Mouse (Mus musculus): ENCODE measurements around the gene Serpina3a. TPM values are rescaled to one million over a fixed set of nuclear protein-coding genes. Genes with fewer than 3 reads are reported as not detected.
"Not testable (repeated sequence)": the region's sequence is repeated elsewhere in the genome, so short reads cannot be mapped to it uniquely, and the experiment has no call there.

Serpina3a gene
- polyA plus RNA-seq (2015; fragmentation: Nextera tagmentation; extraction: Ambion mirVana): 0.09 TPM in 1 of 2 replicates, not detected in the other

DNA sequence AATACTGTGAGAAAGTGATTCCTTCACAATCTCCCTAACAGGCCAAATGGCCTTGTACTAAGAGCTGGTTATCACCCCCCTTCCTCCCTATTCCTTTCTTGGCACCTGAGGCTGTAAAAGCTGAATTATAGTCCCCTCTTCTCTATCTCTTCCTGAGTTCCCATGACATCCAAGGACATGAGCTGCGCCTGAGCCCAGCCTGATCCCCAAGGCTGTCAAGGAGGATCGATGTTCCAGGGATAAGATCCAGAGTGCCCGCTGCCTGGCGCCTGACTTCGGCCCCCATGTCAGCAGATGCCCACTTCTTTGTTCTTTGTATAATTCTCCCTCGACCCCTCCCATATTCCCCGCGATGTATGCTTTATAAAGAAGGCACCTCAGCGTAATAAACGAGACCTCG is at the start of gene Serpina3a:
Serpina3a (plus strand) TSS at position 392 of the 400 bp plus-strand sequence.
- H3K27me3 ChIP-seq; H3K4me1 ChIP-seq (replicated peaks); H3K9me3 ChIP-seq (replicated peaks); H3K4me3 ChIP-seq (replicated peaks); H3K27ac ChIP-seq (replicated peaks); H3K4me2 ChIP-seq; H3K36me3 ChIP-seq (replicated peaks); H3K9ac ChIP-seq; ATAC-seq (ENCODE audit: insufficient read depth): not testable (repeated sequence)
- WGBS (ENCODE audit: insufficient replicate concordance): 67% methylated on average over 11 of the region's 11 CpGs

GRCm38 (mm10) chr12:104064532-104064931 is 48.0 kb upstream of the Serpina3a start:
- Histone ChIP-seq H3K4me3 (replicated peaks) (no peak overlapping the region), H3K9ac (no peak overlapping the region), H3K4me2 (no peak overlapping the region), H3K4me1 (replicated peaks) (no peaks in the 10 kb centered on the region), H3K36me3 (replicated peaks) (no peaks in the 10 kb centered on the region), H3K27me3 (no peaks in the 10 kb centered on the region), H3K9me3 (replicated peaks) (no peaks in the 10 kb centered on the region), H3K27ac (replicated peaks) (no peak overlapping the region)
- 33% methylated on average over 4 of the region's 4 CpGs for WGBS (ENCODE audit: insufficient replicate concordance)
- ATAC-seq (ENCODE audit: insufficient read depth): no peak

- Histone ChIP-seq H3K4me2 (no peak overlapping the region), H3K36me3 (replicated peaks) (no peaks in the 10 kb centered on the region), H3K27ac (replicated peaks) (no peak overlapping the region), H3K4me3 (replicated peaks) (no peak overlapping the region), H3K9ac (no peak overlapping the region), H3K4me1 (replicated peaks) (no peaks in the 10 kb centered on the region), H3K9me3 (replicated peaks) (no peaks in the 10 kb centered on the region), H3K27me3 (no peaks in the 10 kb centered on the region)
- 53% methylated on average over 4 of the region's 4 CpGs for WGBS (ENCODE audit: insufficient replicate concordance)
- no peak for ATAC-seq (ENCODE audit: insufficient read depth)
Observed at GRCm38 (mm10) chr12:104064996-104065395, 47.5 kb upstream of the Serpina3a start.

DNA sequence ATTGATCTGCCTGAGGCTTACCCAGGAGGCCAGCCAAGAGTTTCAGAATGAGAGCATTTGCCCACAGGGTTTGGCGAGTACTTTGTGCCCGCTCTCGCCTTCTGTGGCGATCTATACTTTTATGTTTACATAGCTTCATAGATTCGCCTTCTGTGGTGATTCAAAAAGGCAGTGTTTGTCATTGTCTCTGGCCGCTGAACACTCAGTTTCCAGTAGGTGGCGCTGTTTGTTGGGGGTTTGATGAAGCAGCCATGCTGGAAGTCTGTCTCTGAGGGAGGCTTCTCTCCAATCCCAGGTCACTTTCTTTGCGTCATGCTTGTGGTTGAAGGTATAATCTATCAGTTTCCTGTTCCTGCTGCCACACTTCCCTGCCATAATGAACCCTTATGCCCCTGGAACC is 46.3 kb upstream of the Serpina3a start:
- H3K4me3 ChIP-seq (replicated peaks): no peak overlapping the region
- no peaks in the 10 kb centered on the region for H3K4me1 ChIP-seq (replicated peaks)
- no peak overlapping the region for H3K27ac ChIP-seq (replicated peaks)
- H3K9ac ChIP-seq: no peak overlapping the region
- no peaks in the 10 kb centered on the region for H3K36me3 ChIP-seq (replicated peaks)
- 0 out of 2 replicates have a peak, but pooled peaks have one; percentile 15 for ATAC-seq (ENCODE audit: insufficient read depth)
- H3K9me3 ChIP-seq (replicated peaks): no peaks in the 10 kb centered on the region
- 17% methylated on average over 8 of the region's 8 CpGs for WGBS (ENCODE audit: insufficient replicate concordance)
- H3K4me2 ChIP-seq: no peak overlapping the region
- no peaks in the 10 kb centered on the region for H3K27me3 ChIP-seq

GRCm38 (mm10) chr12:104067549-104067948 is 45.0 kb upstream of the Serpina3a start:
- H3K27ac ChIP-seq (replicated peaks): no peak overlapping the region
- no peak overlapping the region for H3K4me3 ChIP-seq (replicated peaks)
- 19% methylated on average over 4 of the region's 4 CpGs for WGBS (ENCODE audit: insufficient replicate concordance)
- H3K27me3 ChIP-seq: no peaks in the 10 kb centered on the region
- no peaks in the 10 kb centered on the region for H3K4me1 ChIP-seq (replicated peaks)
- no peaks in the 10 kb centered on the region for H3K9me3 ChIP-seq (replicated peaks)
- no peak for ATAC-seq (ENCODE audit: insufficient read depth)
- no peak overlapping the region for H3K9ac ChIP-seq
- no peak overlapping the region; the same call in 1 of the 2 replicates for H3K4me2 ChIP-seq
- no peaks in the 10 kb centered on the region for H3K36me3 ChIP-seq (replicated peaks)

GRCm38 (mm10) chr12:104069620-104070019 is 42.9 kb upstream of the Serpina3a start:
- no peak overlapping the region for H3K4me3 ChIP-seq (replicated peaks)
- no peaks in the 10 kb centered on the region for H3K36me3 ChIP-seq (replicated peaks)
- no peak overlapping the region for H3K9ac ChIP-seq
- 3% methylated on average over 2 of the region's 2 CpGs for WGBS (ENCODE audit: insufficient replicate concordance)
- H3K4me2 ChIP-seq: no peak overlapping the region
- no peaks in the 10 kb centered on the region for H3K9me3 ChIP-seq (replicated peaks)
- no peaks in the 10 kb centered on the region for H3K4me1 ChIP-seq (replicated peaks)
- no peak for ATAC-seq (ENCODE audit: insufficient read depth)
- H3K27ac ChIP-seq (replicated peaks): no peak overlapping the region
- no peaks in the 10 kb centered on the region for H3K27me3 ChIP-seq

- Histone ChIP-seq H3K4me1 (replicated peaks) (no peaks in the 10 kb centered on the region), H3K9me3 (replicated peaks) (no peaks in the 10 kb centered on the region), H3K4me3 (replicated peaks) (no peak overlapping the region), H3K4me2 (no peak overlapping the region), H3K27ac (replicated peaks) (no peak overlapping the region), H3K27me3 (no peaks in the 10 kb centered on the region), H3K36me3 (replicated peaks) (no peaks in the 10 kb centered on the region), H3K9ac (no peak overlapping the region)
- no peak for ATAC-seq (ENCODE audit: insufficient read depth)
- WGBS (ENCODE audit: insufficient replicate concordance): 24% methylated on average over 1 of the region's 1 CpGs
Observed at GRCm38 (mm10) chr12:104071708-104072107, 40.8 kb upstream of the Serpina3a start.

- H3K4me3 ChIP-seq (replicated peaks): no peak overlapping the region
- no peaks in the 10 kb centered on the region for H3K36me3 ChIP-seq (replicated peaks)
- WGBS (ENCODE audit: insufficient replicate concordance): 57% methylated on average over 5 of the region's 5 CpGs
- no peaks in the 10 kb centered on the region for H3K9me3 ChIP-seq (replicated peaks)
- no peaks in the 10 kb centered on the region for H3K4me1 ChIP-seq (replicated peaks)
- ATAC-seq (ENCODE audit: insufficient read depth): no peak
- H3K4me2 ChIP-seq: no peak overlapping the region
- no peak overlapping the region for H3K27ac ChIP-seq (replicated peaks)
- no peaks in the 10 kb centered on the region for H3K27me3 ChIP-seq
- H3K9ac ChIP-seq: no peak overlapping the region
Observed at GRCm38 (mm10) chr12:104072286-104072685, 40.2 kb upstream of the Serpina3a start.

DNA sequence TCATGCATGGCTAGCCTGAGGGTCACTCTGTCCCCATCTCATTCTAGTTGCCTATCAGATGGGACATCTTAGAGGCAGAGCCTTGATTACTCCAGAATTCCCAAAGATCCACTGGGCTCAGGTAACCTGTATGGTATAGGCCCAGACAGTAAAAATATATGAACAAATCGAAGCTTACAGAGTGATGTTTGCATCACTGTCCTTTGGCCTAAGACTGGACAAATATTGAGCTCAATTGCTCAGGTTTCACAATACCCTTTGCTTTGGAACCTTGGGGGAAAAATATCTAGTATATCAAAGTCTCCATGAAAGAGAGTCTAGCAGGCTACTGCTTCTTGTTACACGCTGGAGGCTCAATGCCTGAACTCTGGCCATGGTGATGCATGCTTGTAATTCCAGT is 22.4 kb upstream of the Serpina3a start:
- Histone ChIP-seq H3K27me3 (no peaks in the 10 kb centered on the region), H3K4me1 (replicated peaks) (peaks cover 4% of the 10 kb centered on the region; the same call in 1 of the 2 replicates), H3K36me3 (replicated peaks) (no peaks in the 10 kb centered on the region), H3K9ac (no peak overlapping the region), H3K27ac (replicated peaks) (no peak overlapping the region), H3K4me3 (replicated peaks) (no peak overlapping the region), H3K9me3 (replicated peaks) (no peaks in the 10 kb centered on the region), H3K4me2 (no peak overlapping the region)
- WGBS (ENCODE audit: insufficient replicate concordance): 39% methylated on average over 2 of the region's 2 CpGs
- peak; percentile 51; the same call in 1 of the 2 replicates for ATAC-seq (ENCODE audit: insufficient read depth)

DNA sequence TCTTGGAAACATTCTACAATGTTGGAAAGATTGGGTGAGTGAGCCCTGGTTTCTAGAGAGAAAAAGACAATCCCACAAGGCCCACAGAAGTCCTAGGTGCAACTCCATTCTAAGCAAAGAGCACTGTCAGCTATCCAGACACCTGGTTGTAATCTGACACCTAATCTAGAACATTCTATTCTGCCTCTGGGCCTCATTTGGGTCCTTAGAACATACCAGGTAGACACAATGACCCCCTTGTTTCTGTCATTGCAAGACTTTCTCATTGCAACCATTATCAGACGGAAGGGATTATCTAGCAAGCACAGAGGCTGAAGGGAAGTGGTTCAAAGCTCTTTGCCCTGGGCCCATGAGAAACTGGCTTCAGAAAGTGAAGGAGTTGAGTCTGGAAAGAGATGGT is 21.2 kb upstream of the Serpina3a start:
- H3K36me3 ChIP-seq (replicated peaks): no peaks in the 10 kb centered on the region
- 51% methylated on average over 1 of the region's 1 CpGs for WGBS (ENCODE audit: insufficient replicate concordance)

GRCm38 (mm10) chr12:104100768-104101167 is 11.8 kb upstream of the Serpina3a start, which contains the start of gene Serpina5:
Gene Serpina5, plus strand, starts transcription at chr12:104101113.
- no peak within 1 kb of the TSS for H3K4me2 ChIP-seq
- ATAC-seq (ENCODE audit: insufficient read depth): no peak
- H3K27me3 ChIP-seq: no peaks in the 10 kb centered on the region
- no peaks in the 10 kb centered on the region for H3K4me1 ChIP-seq (replicated peaks)
- no peak within 1 kb of the TSS for H3K4me3 ChIP-seq (replicated peaks)
- H3K36me3 ChIP-seq (replicated peaks): no peaks in the 10 kb centered on the region
- no peak within 1 kb of the TSS for H3K9ac ChIP-seq
- H3K9me3 ChIP-seq (replicated peaks): no peaks in the 10 kb centered on the region
- WGBS (ENCODE audit: insufficient replicate concordance): 61% methylated on average over 6 of the region's 6 CpGs
- no peak within 1 kb of the TSS for H3K27ac ChIP-seq (replicated peaks)

More for the DNA sequence above, 21.2 kb upstream of the Serpina3a start:
- Histone ChIP-seq H3K27me3 (no peaks in the 10 kb centered on the region), H3K4me2 (no peak overlapping the region), H3K4me3 (replicated peaks) (no peak overlapping the region), H3K9me3 (replicated peaks) (no peaks in the 10 kb centered on the region), H3K4me1 (replicated peaks) (peaks cover 4% of the 10 kb centered on the region; the same call in 1 of the 2 replicates), H3K27ac (replicated peaks) (no peak overlapping the region), H3K9ac (no peak overlapping the region)
- no peak for ATAC-seq (ENCODE audit: insufficient read depth)

DNA sequence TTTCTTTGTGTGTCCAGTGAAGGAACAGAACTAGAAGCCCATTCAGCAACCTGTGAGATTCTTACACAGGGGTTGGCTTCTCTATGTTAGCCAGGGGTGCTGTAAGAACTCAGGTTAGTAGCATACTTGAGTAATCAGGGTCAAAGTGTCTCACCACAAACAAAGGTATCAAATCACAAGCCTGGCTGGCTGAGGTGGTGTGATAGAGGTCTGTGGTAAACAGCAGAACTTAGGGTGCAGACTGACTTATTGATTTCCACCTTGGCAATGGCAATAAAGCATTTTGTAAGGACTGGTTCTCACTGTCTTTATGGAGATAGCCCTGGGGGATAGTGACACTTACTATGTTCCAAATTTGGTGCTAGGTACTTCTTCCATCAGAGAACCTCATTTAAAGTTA is 6.7 kb upstream of the Serpina3a start:
- 0 out of 2 replicates have a peak, but pooled peaks have one; percentile 32 for ATAC-seq (ENCODE audit: insufficient read depth)

More for the DNA sequence above, 6.7 kb upstream of the Serpina3a start:
- Histone ChIP-seq H3K9me3 (replicated peaks) (no peaks in the 10 kb centered on the region), H3K27ac (replicated peaks) (peak overlapping the region; percentile 38), H3K27me3 (no peaks in the 10 kb centered on the region), H3K4me2 (no peak overlapping the region), H3K4me3 (replicated peaks) (no peak overlapping the region), H3K9ac (no peak overlapping the region), H3K4me1 (replicated peaks) (0 out of 2 replicates have a peak, but pooled peaks cover 10% of the 10 kb centered on the region), H3K36me3 (replicated peaks) (no peaks in the 10 kb centered on the region)

All from liver, embryonic 15.5 days (tissue).